Mouse (Mus musculus) CH12.LX (cell line): ENCODE results near the gene Unc13a. TPM values are rescaled to one million over a fixed set of nuclear protein-coding genes. Genes with fewer than 3 reads are reported as not detected.

Experiments used
- DNase-seq: peaks from one replicate; pipeline ENCODE4 v3.0.0-alpha.2; 2013; ENCODE audit errors: extremely low read depth
- H3K27ac ChIP-seq: 2 replicates; pipeline ENCODE4 v1.5.1; 2012; ENCODE audit warnings: low read depth, mild to moderate bottlenecking, control low read depth, moderate library complexity; ENCODE audit not compliant: insufficient read depth
- H3K27me3 ChIP-seq: replicated peaks from 2 replicates; pipeline ENCODE3; 2012; ENCODE audit warnings: inconsistent platforms
- H3K36me3 ChIP-seq, 2 experiments: replicated peaks in 1 of 2; 2 replicates each; pipeline versions ENCODE3 to v1.6.1; 2012; ENCODE audit warnings: inconsistent platforms in 1 of 2, low read length in 1 of 2, mild to moderate bottlenecking in 1 of 2, mixed read lengths in 1 of 2, moderate library complexity in 1 of 2; ENCODE audit not compliant: control insufficient read depth in 1 of 2, insufficient read depth in 1 of 2
- H3K4me1 ChIP-seq, 2 experiments: 2 replicates each; pipeline ENCODE4 v1.6.1; 2012; ENCODE audit warnings: inconsistent platforms in 1 of 2, moderate library complexity in 1 of 2; ENCODE audit not compliant: insufficient read depth in 2 of 2, control insufficient read depth in 1 of 2
- H3K4me2 ChIP-seq: 2 replicates; pipeline ENCODE4 v1.6.1; 2012; ENCODE audit warnings: low read depth, mild to moderate bottlenecking, control low read depth; ENCODE audit not compliant: poor library complexity, insufficient read depth, severe bottlenecking
- H3K4me3 ChIP-seq, 3 experiments: fragments of 150-350 bp in 1 of 3; sonication (generic) in 1 of 3; replicated peaks in 1 of 3; 2 replicates each; pipeline versions ENCODE3 to v1.5.1; 2011 to 2012; ENCODE audit warnings: low read depth in 2 of 3, low read length in 2 of 3, mild to moderate bottlenecking in 2 of 3, moderate library complexity in 2 of 3, control low read depth in 1 of 3, improper control_type of control experiment in 1 of 3, inconsistent platforms in 1 of 3, mixed read lengths in 1 of 3; ENCODE audit not compliant: poor library complexity in 1 of 3
- H3K79me2 ChIP-seq: replicated peaks from 2 replicates; pipeline ENCODE4 v1.6.1; 2012; ENCODE audit warnings: mild to moderate bottlenecking, moderate library complexity; ENCODE audit not compliant: control insufficient read depth, poor library complexity, insufficient read depth, severe bottlenecking; ENCODE audit errors: extremely low read depth
- H3K9ac ChIP-seq: 2 replicates; pipeline ENCODE4 v1.6.1; 2012; ENCODE audit warnings: low read depth, mild to moderate bottlenecking, control low read depth, moderate library complexity; ENCODE audit not compliant: insufficient read depth
- H3K9me3 ChIP-seq: replicated peaks from 2 replicates; pipeline ENCODE3; 2012; ENCODE audit warnings: low read length, inconsistent platforms, mixed read lengths
- CHD1 ChIP-seq: IDR thresholded peaks from 2 replicates; pipeline ENCODE4 v1.6.1; 2012; ENCODE audit warnings: low read depth, low read length, improper control_type of control experiment, inconsistent platforms
- CHD2 ChIP-seq: IDR thresholded peaks from 2 replicates; pipeline ENCODE4 v1.6.1; 2011; ENCODE audit warnings: low read length, improper control_type of control experiment
- CTCF ChIP-seq, 2 experiments: IDR thresholded peaks in 1 of 2; conservative IDR thresholded peaks in 1 of 2; 2 replicates each; pipeline ENCODE4 v1.5.1; 2011 to 2012; ENCODE audit warnings: low read depth in 2 of 2, low read length in 2 of 2, improper control_type of control experiment in 1 of 2, inconsistent platforms in 1 of 2, mild to moderate bottlenecking in 1 of 2, moderate library complexity in 1 of 2
- E2F4 ChIP-seq: IDR thresholded peaks from 2 replicates; pipeline ENCODE4 v1.6.1; 2011; ENCODE audit warnings: low read depth, low read length, improper control_type of control experiment; ENCODE audit not compliant: insufficient replicate concordance
- ELF1 ChIP-seq: IDR thresholded peaks from 2 replicates; pipeline ENCODE4 v1.6.1; 2014; ENCODE audit warnings: low read depth, mild to moderate bottlenecking, inconsistent platforms, low read length, improper control_type of control experiment
- EP300 ChIP-seq: IDR thresholded peaks from 2 replicates; pipeline ENCODE4 v1.6.1; 2011; ENCODE audit warnings: low read length, improper control_type of control experiment
- ETS1 ChIP-seq: conservative IDR thresholded peaks from 2 replicates; pipeline ENCODE4 v1.6.1; 2012; ENCODE audit warnings: low read depth, mild to moderate bottlenecking, inconsistent platforms, low read length, improper control_type of control experiment, moderate library complexity
- GABPA ChIP-seq: IDR thresholded peaks from 2 replicates; pipeline ENCODE4 v1.6.1; 2012; ENCODE audit warnings: low read depth, low read length, improper control_type of control experiment, inconsistent platforms; ENCODE audit not compliant: insufficient replicate concordance
- HCFC1 ChIP-seq: IDR thresholded peaks from 2 replicates; pipeline ENCODE4 v1.6.1; 2012; ENCODE audit warnings: low read depth, mild to moderate bottlenecking, inconsistent platforms, low read length, improper control_type of control experiment
- IRF4 ChIP-seq: IDR thresholded peaks from 2 replicates; pipeline ENCODE4 v1.6.1; 2014; ENCODE audit warnings: low read depth, mild to moderate bottlenecking, inconsistent platforms, low read length, improper control_type of control experiment
- JUN ChIP-seq: IDR thresholded peaks from 2 replicates; pipeline ENCODE4 v1.6.1; 2011; ENCODE audit warnings: low read depth, mild to moderate bottlenecking, low read length, improper control_type of control experiment, moderate library complexity; ENCODE audit not compliant: insufficient read depth
- MAX ChIP-seq: IDR thresholded peaks from 2 replicates; pipeline ENCODE4 v1.6.1; 2011; ENCODE audit warnings: low read length, improper control_type of control experiment
- MAZ ChIP-seq: IDR thresholded peaks from 2 replicates; pipeline ENCODE4 v1.6.1; 2012; ENCODE audit warnings: low read depth, mild to moderate bottlenecking, inconsistent platforms, low read length, improper control_type of control experiment, moderate library complexity
- MEF2A ChIP-seq: IDR thresholded peaks from 2 replicates; pipeline ENCODE4 v1.6.1; 2014; ENCODE audit warnings: low read depth, mild to moderate bottlenecking, inconsistent platforms, low read length, improper control_type of control experiment, borderline replicate concordance
- MYC ChIP-seq: IDR thresholded peaks from 2 replicates; pipeline ENCODE4 v1.6.1; 2011; ENCODE audit warnings: low read depth, mild to moderate bottlenecking, improper control_type of control experiment, low read length
- NELFE ChIP-seq: IDR thresholded peaks from 2 replicates; pipeline ENCODE4 v1.6.1; 2011; ENCODE audit warnings: low read depth, low read length, improper control_type of control experiment
- NRF1 ChIP-seq: IDR thresholded peaks from 2 replicates; pipeline ENCODE4 v1.6.1; 2014; ENCODE audit warnings: low read depth, mild to moderate bottlenecking, inconsistent platforms, low read length, improper control_type of control experiment, moderate library complexity
- PAX5 ChIP-seq: IDR thresholded peaks from 2 replicates; pipeline ENCODE4 v1.6.1; 2012; ENCODE audit warnings: low read length, inconsistent platforms, mixed read lengths
- POLR2A ChIP-seq: IDR thresholded peaks from 2 replicates; pipeline ENCODE4 v1.6.1; 2011; ENCODE audit warnings: low read depth, mild to moderate bottlenecking, improper control_type of control experiment, low read length
- POLR2AphosphoS2 ChIP-seq: IDR thresholded peaks from 2 replicates; pipeline ENCODE4 v1.6.1; 2011; ENCODE audit warnings: low read depth, low read length, improper control_type of control experiment
- RCOR1 ChIP-seq: conservative IDR thresholded peaks from 2 replicates; pipeline ENCODE4 v1.6.1; 2012; ENCODE audit warnings: low read depth, mild to moderate bottlenecking, inconsistent platforms, low read length, improper control_type of control experiment
- SIN3A ChIP-seq: IDR thresholded peaks from 2 replicates; pipeline ENCODE4 v1.6.1; 2012; ENCODE audit warnings: low read length, improper control_type of control experiment, inconsistent platforms
- SMC3 ChIP-seq: IDR thresholded peaks from 2 replicates; pipeline ENCODE4 v1.6.1; 2011; ENCODE audit warnings: low read depth, low read length, improper control_type of control experiment
- TBP ChIP-seq: conservative IDR thresholded peaks from 2 replicates; pipeline ENCODE4 v1.6.1; 2011; ENCODE audit warnings: low read depth, low read length, improper control_type of control experiment
- TCF12 ChIP-seq: IDR thresholded peaks from 2 replicates; pipeline ENCODE4 v1.6.1; 2014; ENCODE audit warnings: low read depth, mild to moderate bottlenecking, inconsistent platforms, low read length, improper control_type of control experiment
- UBTF ChIP-seq: IDR thresholded peaks from 2 replicates; pipeline ENCODE4 v1.6.1; 2012; ENCODE audit warnings: low read depth, mild to moderate bottlenecking, inconsistent platforms, low read length, improper control_type of control experiment, moderate library complexity
- ZC3H11A ChIP-seq: IDR thresholded peaks from 2 replicates; pipeline ENCODE4 v1.6.1; 2012; ENCODE audit warnings: low read depth, mild to moderate bottlenecking, inconsistent platforms, low read length, improper control_type of control experiment
- ZKSCAN1 ChIP-seq: IDR thresholded peaks from 2 replicates; pipeline ENCODE4 v1.6.1; 2012; ENCODE audit warnings: low read depth, inconsistent platforms, low read length, improper control_type of control experiment, borderline replicate concordance
- ZMIZ1 ChIP-seq: IDR thresholded peaks from 2 replicates; pipeline ENCODE4 v1.6.1; 2012; ENCODE audit warnings: low read depth, mild to moderate bottlenecking, inconsistent platforms, low read length, improper control_type of control experiment
- ZNF384 ChIP-seq: IDR thresholded peaks from 2 replicates; pipeline ENCODE4 v1.6.1; 2012; ENCODE audit warnings: low read depth, low read length, improper control_type of control experiment, inconsistent platforms
- dilution Hi-C: fragments of 300-500 bp; cut with MboI; formaldehyde crosslinking; loops from 2 replicates; pipeline ENCODE4 v1.14.3; 2020; ENCODE audit warnings: low sequenced_read_pairs; ENCODE audit not compliant: extremely low pct_unique_long_range_greater_than_20kb, extremely low pct_ligation_motif_present
- in situ Hi-C: fragments of 300-500 bp; cut with MboI; formaldehyde crosslinking; loops from 3 replicates; pipeline ENCODE4 v1.14.3; 2019; ENCODE audit warnings: low sequenced_read_pairs, low pct_ligation_motif_present, low pct_unique_long_range_greater_than_20kb, mixed read lengths
- polyA plus RNA-seq: library from polyadenylated mRNA; unstranded; fragments of >175 nt; gene quantifications from 2 replicates; pipeline ENCODE4 v1.2.1, GENCODE M21; 2012; ENCODE audit warnings: low read depth; ENCODE audit not compliant: insufficient read length
- total RNA-seq, 2 experiments: library from RNA; depleted of rRNA; stranded (reverse); fragments of 300-350 nt in 1 of 2; fragments of >200 nt in 1 of 2; gene quantifications; 2 replicates each; pipeline ENCODE4 v1.2.3; 2012 to 2014

Unc13a gene
- total and polyA plus RNA-seq, 3 experiments = 0.68 to 2.1 (median 1.0) TPM

GRCm38 (mm10) chr8:71591017-71591416, 80.5 kb downstream of the Unc13a start:
- peak overlapping the region; percentile 90; the same call in 1 of the 2 replicates for H3K27ac ChIP-seq
- dilution Hi-C loops = no loop called here
- no peaks in the 10 kb centered on the region for H3K27me3 ChIP-seq
- H3K36me3 ChIP-seq = peaks cover 0 to 22% of the 10 kb centered on the region in 2 experiments
- 0 out of 2 replicates have a peak overlapping the region, but pooled peaks have one; percentile 41 for H3K9ac ChIP-seq
- in situ Hi-C loops = no loop called here
- H3K9me3 ChIP-seq = peaks cover 2% of the 10 kb centered on the region
- H3K4me3 ChIP-seq = peak overlapping the region; percentile 70 to 94 (median 89)
- peaks cover 36 to 60% of the 10 kb centered on the region in 2 experiments for H3K4me1 ChIP-seq
- H3K79me2 ChIP-seq = peaks cover 20% of the 10 kb centered on the region
- TF ChIP-seq MYC = no peak
- TF ChIP-seq CTCF (conservative IDR thresholded peaks at IDR 0.05 in 1 of 2, IDR thresholded peaks at IDR 0.05 in 1 of 2; ENCODE audit: low read depth in 2 of 2, low read length in 2 of 2) = 0 out of 4 replicates have a peak, but pooled peaks of 1 of the 2 experiments have one; percentile 3
- no peak for DNase-seq
- peak overlapping the region; percentile 63 for H3K4me2 ChIP-seq

- dilution Hi-C loops = no loop called here
Observed at GRCm38 (mm10) chr8:71588762-71589161, 82.8 kb downstream of the Unc13a start.

GRCm38 (mm10) chr8:71586891-71587290, 84.7 kb downstream of the Unc13a start:
- H3K36me3 ChIP-seq = peaks cover 6 to 12% of the 10 kb centered on the region in 2 experiments
- peaks cover 2% of the 10 kb centered on the region for H3K9me3 ChIP-seq
- no peak overlapping the region for H3K4me3 ChIP-seq
- no peak overlapping the region for H3K9ac ChIP-seq
- in situ Hi-C loops = no loop called here
- dilution Hi-C loops = no loop called here
- H3K4me2 ChIP-seq = no peak overlapping the region
- no peaks in the 10 kb centered on the region for H3K27me3 ChIP-seq
- DNase-seq = no peak
- TF ChIP-seq MYC (no peak), PAX5 (no peak), ZNF384 (no peak), NELFE (no peak), HCFC1 (no peak), E2F4 (no peak), CHD1 (no peak), SIN3A (no peak), ETS1 (no peak), NRF1 (no peak), CTCF (conservative IDR thresholded peaks at IDR 0.05 in 1 of 2, IDR thresholded peaks at IDR 0.05 in 1 of 2; ENCODE audit: low read depth in 2 of 2, low read length in 2 of 2) (peak; percentile 38 to 54; a peak in 3 of 4 replicates), JUN (no peak), MAX (no peak), POLR2A (no peak), MAZ (no peak), SMC3 (peak; percentile 46), POLR2AphosphoS2 (no peak)
- H3K27ac ChIP-seq = no peak overlapping the region
- H3K79me2 ChIP-seq = no peaks in the 10 kb centered on the region
- H3K4me1 ChIP-seq = peaks cover 23 to 41% of the 10 kb centered on the region in 2 experiments

More at GRCm38 (mm10) chr8:71588762-71589161, 82.8 kb downstream of the Unc13a start:
- H3K79me2 ChIP-seq = peaks cover 14% of the 10 kb centered on the region
- peak overlapping the region; percentile 38; the same call in 1 of the 2 replicates for H3K27ac ChIP-seq
- H3K4me1 ChIP-seq = peaks cover 26 to 49% of the 10 kb centered on the region in 2 experiments
- in situ Hi-C loops = no loop called here
- TF ChIP-seq NRF1 (no peak), GABPA (no peak), MEF2A (0 out of 2 replicates have a peak, but pooled peaks have one; percentile 25), CHD2 (peak; percentile 30; the same call in 1 of the 2 replicates), SMC3 (no peak), CHD1 (no peak), NELFE (no peak), TBP (no peak), MAX (no peak), ZC3H11A (no peak), RCOR1 (no peak), EP300 (peak; percentile 66), TCF12 (peak; percentile 79), HCFC1 (no peak), ELF1 (no peak), ZKSCAN1 (no peak), ETS1 (peak; percentile 25), SIN3A (peak; percentile 73), UBTF (no peak), IRF4 (peak; percentile 43; the same call in 1 of the 2 replicates), MAZ (0 out of 2 replicates have a peak, but pooled peaks have one; percentile 35), ZMIZ1 (no peak)
- TF ChIP-seq, all 38 proteins: peak for 8
- DNase-seq = no peak
- H3K36me3 ChIP-seq = peaks cover 6 to 21% of the 10 kb centered on the region in 2 experiments
- peaks cover 2% of the 10 kb centered on the region for H3K9me3 ChIP-seq
- H3K27me3 ChIP-seq = no peaks in the 10 kb centered on the region
- H3K4me2 ChIP-seq = no peak overlapping the region
- H3K4me3 ChIP-seq = no peak overlapping the region
- no peak overlapping the region for H3K9ac ChIP-seq
